Mouse (Mus musculus): ENCODE measurements around the gene Fabp1.

DNA sequence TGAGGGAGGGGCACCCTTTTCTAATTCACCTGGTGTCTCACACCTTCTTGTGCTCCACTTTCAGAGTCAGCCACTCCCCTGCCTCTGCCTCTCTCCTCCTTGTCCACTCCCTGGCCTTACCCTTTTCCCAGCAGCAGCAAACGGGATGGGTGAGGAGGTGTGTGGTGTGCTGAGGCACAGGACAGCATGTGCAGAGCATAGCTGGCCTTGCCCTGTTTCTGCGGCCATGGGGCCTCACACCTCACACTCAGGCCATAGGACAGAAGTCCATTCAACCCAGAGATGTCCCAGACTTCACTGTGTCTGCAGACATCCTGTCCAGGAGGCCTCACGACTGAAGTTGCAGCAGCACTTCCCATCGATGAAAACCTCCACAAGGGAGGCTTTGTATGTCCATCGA lies 4.0 kb downstream of the Fabp1 start:
- TF ChIP-seq CTCF (IDR thresholded peaks at IDR 0.05; ENCODE audit: low read depth, low read length) (no peak), GATA1 (IDR thresholded peaks at IDR 0.05; ENCODE audit: borderline replicate concordance, low read length) (no peak), TAL1 (conservative IDR thresholded peaks at IDR 0.05; ENCODE audit: low read depth, low read length) (no peak)

Data from G1E (cell line).